Mouse (Mus musculus): Measurements from ENCODE around the gene Dctpp1. TPM values are rescaled to one million over a fixed set of nuclear protein-coding genes. Genes with fewer than 3 reads are reported as not detected.
A peak's percentile ranks its signal among the peaks of the same experiment; 100 is the strongest.

The Dctpp1 gene
- polyA plus RNA-seq (2016; fragmentation: Nextera tagmentation; extraction: Ambion mirVana), result 219 and 224 TPM in 2 replicates

DNA sequence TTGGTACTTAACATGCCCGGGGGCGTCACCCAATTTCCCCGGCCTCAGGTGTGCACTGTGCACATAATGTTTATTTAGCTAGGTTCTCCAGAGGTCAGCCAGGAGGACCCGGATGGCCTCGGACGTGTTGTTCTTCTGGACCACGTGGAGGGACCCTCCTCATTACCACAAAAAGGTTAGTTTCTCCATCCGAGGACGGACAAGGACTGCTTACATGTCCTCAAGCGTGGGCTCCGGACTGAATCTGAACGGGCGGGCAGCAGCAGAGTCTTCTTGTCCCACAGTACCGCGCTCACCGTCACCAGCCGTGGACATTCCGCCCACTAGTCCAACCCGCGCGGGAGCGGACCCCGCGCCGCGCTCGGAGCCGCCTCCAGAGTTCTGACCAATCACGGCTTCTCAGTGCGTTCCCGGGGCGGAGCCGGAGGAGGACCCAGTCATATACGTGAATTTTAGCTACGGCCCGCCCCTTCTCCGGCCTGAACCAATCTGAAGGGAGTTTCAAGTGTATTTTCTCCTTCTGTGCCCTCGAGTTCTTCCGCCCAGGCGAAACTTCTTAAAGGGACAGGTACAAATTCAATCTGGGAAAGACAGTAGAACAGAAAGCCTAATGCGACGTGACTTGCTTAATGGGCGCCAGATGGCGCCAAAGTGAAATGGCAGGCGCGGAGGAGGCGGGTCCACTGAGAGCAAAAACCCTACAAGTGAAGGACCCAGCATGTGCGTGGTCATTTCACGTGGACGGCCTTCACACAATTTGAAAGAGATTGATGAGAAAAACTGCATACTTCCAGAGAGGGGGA, at the start of gene Dctpp1:
Dctpp1 (minus strand) TSS at position 401 of the 803 bp plus-strand sequence.
- peak; percentile 98 for ATAC-seq (ENCODE audit: insufficient number of reproducible peaks, insufficient read depth, low FRiP score, low TSS enrichment, low read depth)
- H3K4me2 ChIP-seq, result peak within 1 kb of the TSS; percentile 71
- no peaks in the 10 kb centered on the region for H3K9me3 ChIP-seq
- H3K4me3 ChIP-seq (replicated peaks), result peak within 1 kb of the TSS; percentile 69
- no peaks in the 10 kb centered on the region for H3K27me3 ChIP-seq
- H3K36me3 ChIP-seq, result peaks cover 23% of the 10 kb centered on the region
- H3K27ac ChIP-seq, result 0 out of 2 replicates have a peak within 1 kb of the TSS, but pooled peaks have one; percentile 29
- H3K9ac ChIP-seq (replicated peaks), result peak within 1 kb of the TSS; percentile 75
- peaks cover 18% of the 10 kb centered on the region for H3K4me1 ChIP-seq (replicated peaks)
- WGBS, result under 1% methylated on average over 50 of the region's 50 CpGs

DNA sequence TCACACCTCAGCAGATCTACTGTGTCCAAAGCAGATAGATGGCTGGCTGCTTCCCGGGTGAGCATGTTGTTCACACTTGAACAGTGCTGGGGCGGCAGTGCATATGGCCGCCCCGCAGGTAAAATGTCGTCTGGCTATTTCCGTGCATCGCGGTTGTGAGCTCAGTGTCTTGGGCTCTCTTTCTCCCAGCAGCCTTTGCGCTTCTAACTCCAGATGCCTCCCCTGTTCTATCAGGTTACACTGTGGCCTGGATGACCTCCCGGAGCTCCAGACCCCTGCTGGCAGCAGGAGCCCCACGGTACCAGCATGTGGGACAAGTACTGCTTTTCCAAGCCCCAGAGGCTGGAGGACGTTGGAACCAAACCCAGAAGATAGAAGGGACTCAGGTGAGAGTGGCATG, 49.4 kb upstream of the Dctpp1 start:
- H3K27me3 ChIP-seq, result no peaks in the 10 kb centered on the region; the same call in 1 of the 2 replicates
- no peaks in the 10 kb centered on the region for H3K9me3 ChIP-seq
- H3K4me3 ChIP-seq (replicated peaks), result no peak overlapping the region
- no peak overlapping the region for H3K27ac ChIP-seq
- no peaks in the 10 kb centered on the region for H3K36me3 ChIP-seq
- H3K4me2 ChIP-seq, result no peak overlapping the region
- WGBS, result 63% methylated on average over 12 of the region's 12 CpGs
- H3K4me1 ChIP-seq (replicated peaks), result no peaks in the 10 kb centered on the region
- ATAC-seq (ENCODE audit: insufficient number of reproducible peaks, insufficient read depth, low FRiP score, low TSS enrichment, low read depth), result no peak
- no peak overlapping the region for H3K9ac ChIP-seq (replicated peaks)

DNA sequence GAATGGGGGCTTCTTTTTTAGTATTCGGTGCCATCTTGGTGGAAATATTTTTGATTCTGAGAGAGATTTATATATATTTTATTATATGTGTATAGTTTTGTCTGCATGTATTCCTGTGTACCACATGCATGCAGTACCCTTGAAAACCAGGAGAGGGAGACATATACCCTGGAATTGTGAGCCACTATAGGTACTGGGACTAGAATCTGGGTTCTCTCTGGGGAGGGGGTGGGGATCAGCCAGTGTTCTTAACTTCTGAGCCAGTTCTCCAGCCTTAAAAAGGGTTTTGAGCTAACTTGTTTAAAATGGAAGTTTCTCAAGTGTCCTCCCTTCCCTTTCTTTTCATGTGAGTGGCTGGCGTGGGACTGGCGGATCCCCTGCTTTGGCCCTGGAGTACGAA, 48.4 kb upstream of the Dctpp1 start:
- Histone ChIP-seq H3K27ac (no peak overlapping the region), H3K4me1 (replicated peaks) (no peaks in the 10 kb centered on the region), H3K4me3 (replicated peaks) (no peak overlapping the region), H3K4me2 (no peak overlapping the region), H3K27me3 (no peaks in the 10 kb centered on the region), H3K36me3 (no peaks in the 10 kb centered on the region), H3K9me3 (no peaks in the 10 kb centered on the region), H3K9ac (replicated peaks) (no peak overlapping the region)
- no peak for ATAC-seq (ENCODE audit: insufficient number of reproducible peaks, insufficient read depth, low FRiP score, low TSS enrichment, low read depth)
- WGBS, result 75% methylated on average over 4 of the region's 4 CpGs

DNA sequence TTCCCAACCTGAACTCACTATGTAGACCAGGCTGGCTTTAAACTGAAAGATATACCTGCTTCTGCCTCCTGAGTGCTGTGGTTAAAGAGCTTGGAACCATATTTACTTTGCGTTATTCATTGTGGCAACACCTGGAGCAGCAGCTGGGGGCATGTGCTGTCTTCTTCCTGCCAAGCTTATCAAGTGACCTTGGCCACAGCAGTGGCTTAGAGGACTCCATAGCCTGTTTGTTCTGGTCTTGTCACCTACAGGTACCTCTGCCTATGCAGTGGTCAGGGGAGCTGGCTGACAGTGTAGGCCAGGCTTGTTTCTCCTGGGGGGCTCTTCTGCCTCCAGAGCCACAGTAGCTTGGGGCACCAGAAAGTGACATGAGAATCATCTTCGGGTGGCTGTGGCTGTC, 47.9 kb upstream of the Dctpp1 start:
- 81% methylated on average over 2 of the region's 2 CpGs for WGBS

DNA sequence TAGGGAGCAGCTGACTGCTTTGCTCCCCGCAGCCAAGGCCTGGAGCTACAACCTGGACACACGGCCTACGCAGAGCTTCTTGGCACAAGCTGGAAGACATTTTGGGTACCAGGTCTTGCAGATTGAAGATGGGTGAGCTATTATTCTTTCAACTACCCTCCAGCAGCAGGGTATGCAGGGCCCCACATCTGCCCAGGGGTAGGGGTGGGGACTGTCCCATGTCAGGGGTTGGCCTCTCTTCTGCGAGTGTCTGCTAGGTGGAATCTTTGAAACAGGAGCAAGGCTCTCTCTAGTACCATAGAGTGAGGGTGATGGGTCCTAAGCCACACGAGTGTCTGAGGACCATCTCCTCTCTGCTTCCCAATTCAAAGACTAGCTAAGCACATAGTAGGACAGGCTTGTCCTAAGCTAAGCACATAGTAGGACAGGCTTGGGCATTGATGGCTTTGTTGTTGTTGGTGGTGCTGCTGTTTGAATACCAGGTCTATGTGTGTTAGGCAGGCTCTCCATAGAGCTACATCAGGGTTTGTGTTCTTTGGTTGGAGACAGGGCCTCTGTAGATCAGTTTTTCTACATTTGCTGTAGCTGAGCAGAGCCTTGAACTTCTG, 37.2 kb upstream of the Dctpp1 start:
- H3K4me3 ChIP-seq (replicated peaks), result no peak overlapping the region
- H3K27ac ChIP-seq, result no peak overlapping the region
- H3K27me3 ChIP-seq, result no peaks in the 10 kb centered on the region
- H3K4me1 ChIP-seq (replicated peaks), result no peaks in the 10 kb centered on the region
- no peaks in the 10 kb centered on the region for H3K9me3 ChIP-seq
- H3K9ac ChIP-seq (replicated peaks), result no peak overlapping the region
- H3K36me3 ChIP-seq, result no peaks in the 10 kb centered on the region
- WGBS, result 95% methylated on average over 5 of the region's 5 CpGs
- no peak overlapping the region for H3K4me2 ChIP-seq
- no peak for ATAC-seq (ENCODE audit: insufficient number of reproducible peaks, insufficient read depth, low FRiP score, low TSS enrichment, low read depth)

More for the DNA sequence above, 47.9 kb upstream of the Dctpp1 start:
- Histone ChIP-seq H3K36me3 (no peaks in the 10 kb centered on the region), H3K9ac (replicated peaks) (no peak overlapping the region), H3K4me1 (replicated peaks) (no peaks in the 10 kb centered on the region), H3K4me3 (replicated peaks) (no peak overlapping the region), H3K27ac (no peak overlapping the region), H3K9me3 (no peaks in the 10 kb centered on the region), H3K27me3 (no peaks in the 10 kb centered on the region), H3K4me2 (no peak overlapping the region)
- no peak for ATAC-seq (ENCODE audit: insufficient number of reproducible peaks, insufficient read depth, low FRiP score, low TSS enrichment, low read depth)

DNA sequence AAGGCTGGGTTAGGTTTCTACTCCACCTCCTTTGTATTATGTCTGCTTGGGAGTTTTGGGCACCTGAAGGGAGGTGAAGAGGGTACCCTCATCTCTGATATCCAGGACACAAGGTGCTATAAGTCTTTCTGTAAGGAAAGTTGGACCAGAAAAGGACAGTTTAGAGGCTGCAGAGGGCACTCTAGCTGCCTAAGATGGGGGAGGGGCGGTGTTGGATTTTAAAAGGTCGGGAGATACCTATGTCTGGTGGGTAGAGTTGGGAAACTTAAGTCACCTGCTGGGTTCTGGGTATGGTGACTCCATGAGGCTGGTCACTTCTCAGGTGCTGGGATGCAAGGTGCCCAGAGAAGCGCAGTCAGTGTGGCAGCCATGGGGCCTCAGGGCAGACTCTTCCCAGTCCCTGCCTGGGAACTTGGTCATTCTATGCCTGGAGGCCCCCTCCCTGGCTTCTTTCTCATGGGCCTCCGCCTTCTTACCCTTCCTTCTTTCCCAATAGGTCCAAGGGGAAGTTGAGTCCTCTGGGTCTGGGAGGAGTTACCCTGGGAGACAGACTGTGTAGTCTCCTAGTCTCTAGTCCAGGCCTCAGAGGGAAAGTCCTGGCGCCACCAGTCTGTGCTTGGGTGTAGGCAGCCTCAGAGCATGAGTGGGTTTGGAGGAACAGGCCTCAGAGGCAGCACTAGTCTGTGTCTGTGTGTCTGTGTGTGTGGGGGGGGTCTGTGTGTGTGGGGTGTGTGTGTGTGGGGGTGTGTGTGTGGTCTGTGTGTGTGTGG, 36.5 kb upstream of the Dctpp1 start:
- H3K4me2 ChIP-seq, result no peak overlapping the region
- WGBS, result 84% methylated on average over 5 of the region's 5 CpGs
- no peaks in the 10 kb centered on the region for H3K36me3 ChIP-seq
- no peak for ATAC-seq (ENCODE audit: insufficient number of reproducible peaks, insufficient read depth, low FRiP score, low TSS enrichment, low read depth)
- no peak overlapping the region for H3K4me3 ChIP-seq (replicated peaks)
- H3K27me3 ChIP-seq, result no peaks in the 10 kb centered on the region
- no peaks in the 10 kb centered on the region for H3K9me3 ChIP-seq
- H3K4me1 ChIP-seq (replicated peaks), result no peaks in the 10 kb centered on the region
- H3K27ac ChIP-seq, result no peak overlapping the region
- no peak overlapping the region for H3K9ac ChIP-seq (replicated peaks)

DNA sequence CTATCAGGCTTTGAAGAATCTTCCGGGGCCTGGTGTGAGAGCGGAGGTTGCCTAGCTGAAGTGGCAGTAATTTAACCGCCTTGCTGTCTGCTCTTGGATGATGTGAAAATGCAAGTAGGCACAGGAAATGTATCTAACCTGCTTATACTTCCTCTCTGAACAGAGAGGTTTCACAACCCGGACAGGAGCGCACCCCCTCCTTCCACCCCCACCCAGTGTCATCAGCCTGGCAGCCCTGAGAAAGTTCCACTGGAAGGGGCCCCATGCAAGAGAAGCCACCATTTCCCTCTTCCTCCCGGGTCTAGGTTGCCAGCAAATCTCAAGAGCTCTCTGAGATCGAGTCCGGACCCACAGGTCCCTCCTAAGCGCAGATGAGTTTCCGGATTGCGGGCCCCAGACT, 35.6 kb upstream of the Dctpp1 start, which contains the start of gene Itgal:
Itgal (plus strand) TSS at position 163 of the 400 bp plus-strand sequence.
- H3K4me3 ChIP-seq (replicated peaks), result no peak within 1 kb of the TSS
- H3K36me3 ChIP-seq, result no peaks in the 10 kb centered on the region
- no peak within 1 kb of the TSS for H3K9ac ChIP-seq (replicated peaks)
- no peaks in the 10 kb centered on the region for H3K27me3 ChIP-seq
- H3K4me2 ChIP-seq, result no peak within 1 kb of the TSS
- no peaks in the 10 kb centered on the region for H3K9me3 ChIP-seq
- H3K4me1 ChIP-seq (replicated peaks), result no peaks in the 10 kb centered on the region
- no peak within 1 kb of the TSS for H3K27ac ChIP-seq
- WGBS, result 82% methylated on average over 11 of the region's 11 CpGs
- no peak for ATAC-seq (ENCODE audit: insufficient number of reproducible peaks, insufficient read depth, low FRiP score, low TSS enrichment, low read depth)

DNA sequence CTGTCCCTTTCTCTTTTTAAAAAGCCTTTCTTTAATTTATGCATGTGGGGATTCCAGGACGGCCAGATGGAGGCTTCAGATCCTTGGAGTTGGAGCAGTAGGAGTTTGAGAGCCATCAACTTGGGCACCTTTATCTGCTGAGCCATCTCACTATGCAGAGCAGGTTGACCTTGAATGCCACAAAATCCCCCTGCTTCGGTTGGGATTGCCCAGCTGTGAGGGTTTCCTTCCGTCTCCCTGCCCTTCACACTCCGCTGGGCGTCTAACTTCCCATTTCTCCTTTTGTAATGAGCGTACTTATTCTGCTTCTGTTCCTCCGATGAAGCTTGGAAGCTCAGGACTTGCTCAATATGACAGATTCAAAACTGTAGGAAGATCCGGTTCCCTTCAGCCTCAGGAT, 29.6 kb upstream of the Dctpp1 start:
- H3K27ac ChIP-seq, result no peak overlapping the region
- no peaks in the 10 kb centered on the region for H3K27me3 ChIP-seq
- H3K4me2 ChIP-seq, result no peak overlapping the region
- no peaks in the 10 kb centered on the region for H3K36me3 ChIP-seq
- no peaks in the 10 kb centered on the region for H3K4me1 ChIP-seq (replicated peaks)
- peaks cover 20% of the 10 kb centered on the region for H3K9me3 ChIP-seq
- H3K9ac ChIP-seq (replicated peaks), result no peak overlapping the region
- ATAC-seq (ENCODE audit: insufficient number of reproducible peaks, insufficient read depth, low FRiP score, low TSS enrichment, low read depth), result no peak
- 71% methylated on average over 8 of the region's 8 CpGs for WGBS
- no peak overlapping the region for H3K4me3 ChIP-seq (replicated peaks)

DNA sequence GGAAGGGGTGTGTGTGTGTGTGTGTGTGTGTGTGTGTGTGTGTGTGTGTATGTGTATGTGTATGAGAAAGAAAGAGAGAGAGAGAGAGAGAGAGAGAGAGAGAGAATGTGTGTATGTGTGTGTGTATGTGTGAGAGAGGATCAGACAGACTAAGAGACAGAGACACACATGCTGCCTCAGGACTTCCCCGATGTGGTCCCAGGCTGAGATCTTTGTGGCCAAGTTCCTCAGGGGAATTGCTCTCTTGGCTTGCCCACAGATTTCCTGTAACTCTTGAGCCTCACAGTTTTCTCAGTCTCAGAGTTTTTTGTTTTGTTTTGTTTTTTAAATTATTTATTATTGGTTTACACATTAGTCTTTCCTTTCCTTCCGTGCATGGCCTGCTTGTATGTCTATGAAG, 28.8 kb upstream of the Dctpp1 start:
- H3K4me3 ChIP-seq (replicated peaks), result no peak overlapping the region
- no peak overlapping the region for H3K27ac ChIP-seq
- H3K9ac ChIP-seq (replicated peaks), result no peak overlapping the region
- H3K36me3 ChIP-seq, result no peaks in the 10 kb centered on the region
- WGBS, result 73% methylated on average over 2 of the region's 2 CpGs
- H3K4me1 ChIP-seq (replicated peaks), result no peaks in the 10 kb centered on the region
- peaks cover 20% of the 10 kb centered on the region for H3K9me3 ChIP-seq
- ATAC-seq (ENCODE audit: insufficient number of reproducible peaks, insufficient read depth, low FRiP score, low TSS enrichment, low read depth), result no peak
- no peaks in the 10 kb centered on the region for H3K27me3 ChIP-seq
- no peak overlapping the region for H3K4me2 ChIP-seq

DNA sequence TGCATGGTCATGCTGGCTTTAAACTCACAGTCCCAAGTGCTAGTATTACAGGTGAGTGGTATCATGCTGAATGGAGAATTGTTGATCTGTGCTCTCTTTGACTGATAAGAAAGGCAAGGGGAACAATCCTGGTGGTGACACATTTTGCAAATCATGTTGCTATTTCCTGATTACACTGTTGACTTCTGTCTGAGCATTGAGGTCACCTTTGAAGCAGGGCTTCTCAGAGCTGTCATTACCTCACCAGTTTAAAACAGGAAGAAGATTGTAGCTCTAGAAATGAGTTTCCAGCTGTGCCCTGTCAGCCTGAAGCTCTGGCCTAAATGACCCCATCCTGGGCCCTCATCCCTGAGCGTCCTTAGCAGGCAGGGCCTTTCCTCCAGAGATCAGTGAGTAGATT, 27.4 kb upstream of the Dctpp1 start:
- WGBS, result 72% methylated on average over 1 of the region's 1 CpGs
- Histone ChIP-seq H3K36me3 (no peaks in the 10 kb centered on the region), H3K9ac (replicated peaks) (no peak overlapping the region), H3K4me2 (no peak overlapping the region), H3K27me3 (no peaks in the 10 kb centered on the region), H3K27ac (no peak overlapping the region), H3K9me3 (peaks cover 20% of the 10 kb centered on the region), H3K4me3 (replicated peaks) (no peak overlapping the region), H3K4me1 (replicated peaks) (no peaks in the 10 kb centered on the region)
- ATAC-seq (ENCODE audit: insufficient number of reproducible peaks, insufficient read depth, low FRiP score, low TSS enrichment, low read depth), result no peak

DNA sequence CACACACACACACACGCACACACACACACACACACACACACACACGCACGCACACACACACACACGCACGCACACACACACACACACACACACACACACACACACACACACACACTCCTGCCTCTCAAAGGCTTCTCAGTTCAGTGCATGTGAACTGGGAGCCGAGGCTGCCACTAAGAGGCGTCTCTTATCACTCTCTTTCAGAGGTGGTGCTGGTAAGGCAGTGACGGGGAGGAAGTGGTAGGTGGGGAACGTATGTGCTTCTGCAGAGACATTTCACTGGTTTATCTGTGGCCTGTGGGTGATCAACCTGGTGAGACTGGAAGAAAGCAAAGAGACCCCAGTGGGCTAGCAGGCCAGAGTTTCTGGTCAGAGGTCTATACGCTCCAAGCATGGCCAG, 24.6 kb upstream of the Dctpp1 start:
- H3K4me1 ChIP-seq (replicated peaks), result no peaks in the 10 kb centered on the region
- no peak overlapping the region for H3K9ac ChIP-seq (replicated peaks)
- no peak overlapping the region for H3K27ac ChIP-seq
- H3K9me3 ChIP-seq, result peaks cover 20% of the 10 kb centered on the region
- no peak for ATAC-seq (ENCODE audit: insufficient number of reproducible peaks, insufficient read depth, low FRiP score, low TSS enrichment, low read depth)
- no peaks in the 10 kb centered on the region for H3K36me3 ChIP-seq
- no peak overlapping the region for H3K4me2 ChIP-seq
- whole genome bisulfite sequencing, result 85% methylated on average over 6 of the region's 10 CpGs
- no peak overlapping the region for H3K4me3 ChIP-seq (replicated peaks)
- H3K27me3 ChIP-seq, result no peaks in the 10 kb centered on the region

Measured in limb, embryonic 12.5 days (tissue).